Mouse (Mus musculus): ENCODE measurements around the gene Pip4k2c. TPM values are rescaled to one million over a fixed set of nuclear protein-coding genes. Genes with fewer than 3 reads are reported as not detected.

The Pip4k2c gene
- polyA plus RNA-seq, 1 experiment from 2014 or later = 15.5 TPM

DNA sequence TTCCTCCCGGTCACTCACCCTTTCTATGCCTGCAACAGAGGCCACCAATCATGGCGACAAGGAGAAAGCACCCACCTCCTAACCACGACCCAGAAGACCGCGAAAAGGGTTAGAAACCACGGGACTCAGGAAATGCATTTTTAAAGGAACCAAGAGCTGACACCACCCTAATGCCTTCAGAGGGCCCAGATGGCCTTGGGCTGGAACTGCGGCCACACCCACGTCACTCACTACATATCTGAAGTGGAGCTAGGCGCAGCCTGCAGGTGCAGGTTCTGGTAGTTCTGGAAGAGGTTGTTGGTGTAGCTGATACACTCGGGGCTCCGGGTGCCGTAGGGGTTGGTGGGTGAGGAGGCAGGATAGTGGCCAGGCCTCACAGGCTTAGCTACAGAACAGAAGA, 19.3 kb upstream of the Pip4k2c start:
- peaks cover 52% of the 10 kb centered on the region for H3K36me3 ChIP-seq (ENCODE audit: control insufficient read depth, insufficient read depth, low read length)

DNA sequence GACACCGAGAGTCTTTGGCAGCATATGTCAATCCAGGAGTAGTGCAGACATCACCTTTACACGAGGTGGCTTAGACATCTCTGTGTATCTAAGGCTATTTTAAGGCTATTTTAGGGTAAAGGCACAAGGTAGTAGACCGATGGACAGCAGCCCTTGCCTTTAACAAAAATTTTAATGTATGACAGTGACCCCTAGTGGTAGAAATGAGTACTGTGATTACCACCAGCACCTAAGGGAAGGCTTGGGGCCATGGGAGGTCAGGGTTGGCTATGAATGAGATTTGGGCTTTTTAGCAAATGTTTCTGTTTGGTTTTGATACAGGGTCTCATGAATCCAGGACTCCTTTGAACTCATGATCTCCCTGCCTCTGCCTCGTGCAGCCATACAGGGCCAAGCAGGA, 17.5 kb upstream of the Pip4k2c start:
- Histone ChIP-seq H3K27ac (ENCODE audit: low read depth, low read length) (no peak overlapping the region), H3K4me2 (ENCODE audit: low read depth, low read length) (no peak overlapping the region), H3K4me3 (ENCODE audit: low read depth, low read length) (no peak overlapping the region), H3K9ac (replicated peaks; ENCODE audit: low read depth, low read length) (no peak overlapping the region), H3K36me3 (ENCODE audit: control insufficient read depth, insufficient read depth, low read length) (peaks cover 50% of the 10 kb centered on the region), H3K27me3 (ENCODE audit: control insufficient read depth, insufficient read depth, low read length) (no peaks in the 10 kb centered on the region), H3K4me1 (ENCODE audit: control insufficient read depth, insufficient read depth, low read length) (no peaks in the 10 kb centered on the region), H3K9me3 (ENCODE audit: control insufficient read depth, low read length) (no peaks in the 10 kb centered on the region)
- WGBS = 16% methylated on average over 4 of the region's 4 CpGs
- no peak; the same call in 1 of the 2 replicates for ATAC-seq (ENCODE audit: low read depth)

More for the DNA sequence above, 19.3 kb upstream of the Pip4k2c start:
- ATAC-seq (ENCODE audit: low read depth) = no peak
- no peaks in the 10 kb centered on the region for H3K9me3 ChIP-seq (ENCODE audit: control insufficient read depth, low read length)
- no peaks in the 10 kb centered on the region for H3K27me3 ChIP-seq (ENCODE audit: control insufficient read depth, insufficient read depth, low read length)
- no peak overlapping the region for H3K27ac ChIP-seq (ENCODE audit: low read depth, low read length)
- no peak overlapping the region for H3K4me3 ChIP-seq (ENCODE audit: low read depth, low read length)
- no peaks in the 10 kb centered on the region for H3K4me1 ChIP-seq (ENCODE audit: control insufficient read depth, insufficient read depth, low read length)
- no peak overlapping the region for H3K4me2 ChIP-seq (ENCODE audit: low read depth, low read length)
- no peak overlapping the region for H3K9ac ChIP-seq (replicated peaks; ENCODE audit: low read depth, low read length)
- WGBS = 93% methylated on average over 12 of the region's 12 CpGs

DNA sequence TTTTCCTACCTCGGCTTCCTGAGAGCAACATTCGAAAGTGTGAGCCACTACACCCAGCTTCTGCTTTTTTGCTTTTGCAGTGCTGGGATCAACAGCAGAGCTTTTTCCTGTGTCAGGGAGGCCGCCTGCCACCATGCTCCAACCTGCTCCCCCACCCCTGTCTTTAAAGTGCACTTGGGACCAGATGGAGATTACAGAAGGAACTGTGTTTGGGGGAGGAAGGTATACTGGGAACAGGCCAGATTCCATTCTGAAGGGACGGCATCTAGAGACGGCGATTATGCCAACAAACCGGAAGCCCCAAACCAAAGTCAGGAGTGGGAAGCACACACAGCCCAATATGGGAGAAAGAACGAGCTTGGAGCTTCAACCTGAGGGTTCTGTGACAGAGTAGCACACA, 15.8 kb upstream of the Pip4k2c start:
- no peak overlapping the region for H3K4me2 ChIP-seq (ENCODE audit: low read depth, low read length)
- peaks cover 43% of the 10 kb centered on the region for H3K36me3 ChIP-seq (ENCODE audit: control insufficient read depth, insufficient read depth, low read length)
- no peak overlapping the region for H3K27ac ChIP-seq (ENCODE audit: low read depth, low read length)
- 88% methylated on average over 8 of the region's 8 CpGs for WGBS
- no peak overlapping the region for H3K9ac ChIP-seq (replicated peaks; ENCODE audit: low read depth, low read length)
- no peaks in the 10 kb centered on the region for H3K4me1 ChIP-seq (ENCODE audit: control insufficient read depth, insufficient read depth, low read length)
- no peaks in the 10 kb centered on the region for H3K9me3 ChIP-seq (ENCODE audit: control insufficient read depth, low read length)
- no peaks in the 10 kb centered on the region for H3K27me3 ChIP-seq (ENCODE audit: control insufficient read depth, insufficient read depth, low read length)
- ATAC-seq (ENCODE audit: low read depth) = no peak
- no peak overlapping the region for H3K4me3 ChIP-seq (ENCODE audit: low read depth, low read length)

DNA sequence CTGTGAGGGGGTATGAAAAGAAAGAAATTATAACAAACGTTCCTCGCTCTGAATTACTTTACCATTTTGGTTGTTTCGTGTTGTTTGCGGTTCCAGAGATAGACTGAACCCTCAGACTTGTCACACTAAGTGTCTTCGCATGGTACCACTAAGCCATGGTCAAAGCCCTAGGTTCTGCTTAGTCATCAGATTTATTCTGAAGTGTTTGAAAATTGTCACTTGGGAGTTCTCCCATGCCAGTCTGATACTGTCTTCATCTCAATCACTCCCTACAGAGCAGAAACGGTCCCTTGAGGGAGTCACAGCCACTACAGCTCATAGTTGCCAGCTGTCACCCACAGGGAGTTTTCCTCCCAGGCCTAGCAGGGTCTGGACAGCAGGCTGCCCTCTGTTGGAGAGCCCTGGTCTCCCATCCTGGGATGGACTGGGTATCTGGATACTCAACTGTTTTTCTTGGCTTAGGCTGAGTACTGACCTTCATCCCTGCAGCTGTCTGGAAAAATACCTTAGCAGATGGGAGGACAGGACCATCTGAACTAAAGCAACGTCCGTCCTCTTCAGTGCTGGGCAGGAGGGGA, 15.0 kb upstream of the Pip4k2c start:
- no peak overlapping the region for H3K4me3 ChIP-seq (ENCODE audit: low read depth, low read length)
- no peak overlapping the region for H3K9ac ChIP-seq (replicated peaks; ENCODE audit: low read depth, low read length)
- no peaks in the 10 kb centered on the region for H3K4me1 ChIP-seq (ENCODE audit: control insufficient read depth, insufficient read depth, low read length)
- WGBS = 65% methylated on average over 8 of the region's 8 CpGs
- no peaks in the 10 kb centered on the region for H3K9me3 ChIP-seq (ENCODE audit: control insufficient read depth, low read length)
- H3K36me3 ChIP-seq (ENCODE audit: control insufficient read depth, insufficient read depth, low read length) = peaks cover 38% of the 10 kb centered on the region
- no peak for ATAC-seq (ENCODE audit: low read depth)
- no peak overlapping the region for H3K27ac ChIP-seq (ENCODE audit: low read depth, low read length)
- H3K27me3 ChIP-seq (ENCODE audit: control insufficient read depth, insufficient read depth, low read length) = no peaks in the 10 kb centered on the region
- no peak overlapping the region for H3K4me2 ChIP-seq (ENCODE audit: low read depth, low read length)

DNA sequence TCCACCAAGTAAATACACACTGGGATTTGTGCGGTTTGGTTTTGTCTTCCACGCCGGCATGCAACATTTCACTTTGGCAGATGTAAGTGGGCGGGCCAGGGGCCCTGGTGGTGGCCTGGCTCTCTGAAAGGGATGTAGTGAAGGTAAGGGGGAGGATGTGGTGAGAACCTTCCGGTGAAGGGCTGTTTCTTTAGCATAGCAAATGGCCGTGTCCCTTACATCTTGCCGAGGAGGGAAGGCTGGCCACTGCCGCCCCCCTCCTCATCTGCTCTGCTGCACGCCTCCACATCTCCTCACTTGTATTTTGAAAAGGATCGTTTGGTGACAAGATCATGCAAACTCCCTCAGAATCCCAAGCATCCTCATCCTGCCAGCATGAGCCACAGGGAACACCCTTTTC, 14.3 kb upstream of the Pip4k2c start:
- H3K27me3 ChIP-seq (ENCODE audit: control insufficient read depth, insufficient read depth, low read length) = no peaks in the 10 kb centered on the region

DNA sequence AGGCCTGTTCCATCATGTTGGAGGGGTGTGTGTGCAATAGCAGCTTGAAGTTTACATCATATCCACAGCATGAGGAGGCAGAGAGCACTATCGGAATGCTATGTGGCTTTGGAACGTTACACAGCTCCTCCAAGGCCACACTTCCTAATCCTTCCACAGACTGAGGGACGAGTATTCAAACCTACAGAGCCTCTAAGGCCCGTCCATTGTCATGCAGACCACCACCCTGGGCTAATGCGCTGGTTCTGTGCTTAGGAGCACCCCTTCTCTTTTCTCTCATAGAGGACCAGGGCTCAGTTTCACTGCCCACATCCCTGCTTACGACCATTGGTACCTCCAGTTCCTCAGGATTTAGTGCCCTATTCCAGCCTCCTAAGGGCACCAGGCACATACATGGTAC, 13.8 kb upstream of the Pip4k2c start:
- Histone ChIP-seq H3K4me2 (ENCODE audit: low read depth, low read length) (no peak overlapping the region), H3K27ac (ENCODE audit: low read depth, low read length) (no peak overlapping the region), H3K4me1 (ENCODE audit: control insufficient read depth, insufficient read depth, low read length) (no peaks in the 10 kb centered on the region), H3K27me3 (ENCODE audit: control insufficient read depth, insufficient read depth, low read length) (no peaks in the 10 kb centered on the region), H3K36me3 (ENCODE audit: control insufficient read depth, insufficient read depth, low read length) (peaks cover 28% of the 10 kb centered on the region), H3K9ac (replicated peaks; ENCODE audit: low read depth, low read length) (no peak overlapping the region), H3K4me3 (ENCODE audit: low read depth, low read length) (no peak overlapping the region), H3K9me3 (ENCODE audit: control insufficient read depth, low read length) (no peaks in the 10 kb centered on the region)
- ATAC-seq (ENCODE audit: low read depth) = no peak
- WGBS = 26% methylated on average over 6 of the region's 6 CpGs

More for the DNA sequence above, 14.3 kb upstream of the Pip4k2c start:
- Histone ChIP-seq H3K9ac (replicated peaks; ENCODE audit: low read depth, low read length) (no peak overlapping the region), H3K36me3 (ENCODE audit: control insufficient read depth, insufficient read depth, low read length) (peaks cover 33% of the 10 kb centered on the region), H3K4me2 (ENCODE audit: low read depth, low read length) (no peak overlapping the region), H3K27ac (ENCODE audit: low read depth, low read length) (no peak overlapping the region), H3K4me1 (ENCODE audit: control insufficient read depth, insufficient read depth, low read length) (no peaks in the 10 kb centered on the region), H3K4me3 (ENCODE audit: low read depth, low read length) (no peak overlapping the region), H3K9me3 (ENCODE audit: control insufficient read depth, low read length) (no peaks in the 10 kb centered on the region)
- 13% methylated on average over 10 of the region's 10 CpGs for WGBS
- ATAC-seq (ENCODE audit: low read depth) = no peak

DNA sequence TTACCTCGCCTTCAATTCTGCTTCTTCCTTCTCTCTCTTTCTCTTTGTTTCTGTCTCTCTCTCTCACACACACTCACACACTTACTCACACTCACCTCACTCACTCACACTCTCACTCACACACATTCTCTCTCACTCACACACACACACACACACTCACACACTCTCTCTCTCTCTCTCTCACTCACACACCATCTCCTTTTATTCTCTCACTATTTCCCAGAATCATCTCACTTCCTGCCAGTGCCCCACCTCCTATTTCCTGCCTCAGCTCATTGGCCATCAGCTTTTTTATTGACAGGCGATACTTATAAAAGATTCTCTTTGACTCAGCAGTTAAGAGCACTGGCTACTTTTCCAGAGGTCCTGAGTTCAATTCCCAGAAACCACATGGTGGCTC, 7.0 kb upstream of the Pip4k2c start:
- no peak overlapping the region for H3K9ac ChIP-seq (replicated peaks; ENCODE audit: low read depth, low read length)
- H3K4me2 ChIP-seq (ENCODE audit: low read depth, low read length) = no peak overlapping the region
- H3K27ac ChIP-seq (ENCODE audit: low read depth, low read length) = no peak overlapping the region
- ATAC-seq (ENCODE audit: low read depth) = no peak
- no peaks in the 10 kb centered on the region for H3K36me3 ChIP-seq (ENCODE audit: control insufficient read depth, insufficient read depth, low read length)
- no peaks in the 10 kb centered on the region for H3K27me3 ChIP-seq (ENCODE audit: control insufficient read depth, insufficient read depth, low read length)
- 87% methylated on average over 2 of the region's 2 CpGs for WGBS
- no peaks in the 10 kb centered on the region for H3K9me3 ChIP-seq (ENCODE audit: control insufficient read depth, low read length)
- H3K4me1 ChIP-seq (ENCODE audit: control insufficient read depth, insufficient read depth, low read length) = no peaks in the 10 kb centered on the region
- no peak overlapping the region for H3K4me3 ChIP-seq (ENCODE audit: low read depth, low read length)

DNA sequence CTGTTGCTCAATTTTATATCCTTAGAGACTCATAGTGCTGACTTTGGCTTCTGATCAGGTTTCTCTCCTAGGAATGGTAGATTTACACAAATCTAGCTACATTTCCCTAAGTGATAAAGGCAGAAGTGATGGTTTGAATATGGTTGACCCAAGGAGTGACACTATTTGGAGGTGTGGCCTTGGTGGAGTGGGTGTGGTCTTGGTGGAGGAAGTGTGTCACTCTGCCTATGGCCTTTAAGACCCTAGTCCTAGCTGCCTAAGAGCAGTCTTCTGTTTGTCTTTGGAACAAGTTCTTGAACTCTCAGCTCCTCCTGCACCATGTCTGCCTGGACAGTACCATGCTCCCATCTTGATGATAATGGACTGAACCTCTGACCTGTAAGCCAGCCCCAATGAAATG, 5.8 kb upstream of the Pip4k2c start:
- no peaks in the 10 kb centered on the region for H3K9me3 ChIP-seq (ENCODE audit: control insufficient read depth, low read length)
- H3K4me1 ChIP-seq (ENCODE audit: control insufficient read depth, insufficient read depth, low read length) = no peaks in the 10 kb centered on the region
- H3K4me3 ChIP-seq (ENCODE audit: low read depth, low read length) = no peak overlapping the region
- H3K27ac ChIP-seq (ENCODE audit: low read depth, low read length) = no peak overlapping the region
- H3K4me2 ChIP-seq (ENCODE audit: low read depth, low read length) = no peak overlapping the region
- H3K27me3 ChIP-seq (ENCODE audit: control insufficient read depth, insufficient read depth, low read length) = no peaks in the 10 kb centered on the region
- H3K36me3 ChIP-seq (ENCODE audit: control insufficient read depth, insufficient read depth, low read length) = no peaks in the 10 kb centered on the region
- no peak overlapping the region for H3K9ac ChIP-seq (replicated peaks; ENCODE audit: low read depth, low read length)
- no peak for ATAC-seq (ENCODE audit: low read depth)

DNA sequence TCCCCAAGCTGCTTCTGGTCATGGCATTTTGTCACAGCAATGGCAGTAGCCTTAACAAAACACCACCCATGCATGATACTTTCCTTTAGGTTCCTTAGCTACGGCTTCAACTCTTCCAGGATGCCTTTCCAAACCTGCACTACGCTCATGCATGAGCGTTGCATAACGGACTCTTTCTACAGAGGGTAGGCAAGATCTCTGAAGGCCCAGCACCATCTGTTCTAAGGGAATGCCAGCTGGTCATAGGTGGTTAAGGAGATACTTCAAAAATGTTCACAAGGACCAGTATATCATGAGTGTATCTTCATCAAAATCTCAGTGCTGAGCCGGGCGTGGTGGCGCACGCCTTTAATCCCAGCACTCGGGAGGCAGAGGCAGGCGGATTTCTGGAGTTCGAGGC, 5.1 kb upstream of the Pip4k2c start:
- Histone ChIP-seq H3K36me3 (ENCODE audit: control insufficient read depth, insufficient read depth, low read length) (no peaks in the 10 kb centered on the region), H3K27ac (ENCODE audit: low read depth, low read length) (no peak overlapping the region), H3K4me3 (ENCODE audit: low read depth, low read length) (no peak overlapping the region), H3K4me1 (ENCODE audit: control insufficient read depth, insufficient read depth, low read length) (no peaks in the 10 kb centered on the region), H3K27me3 (ENCODE audit: control insufficient read depth, insufficient read depth, low read length) (no peaks in the 10 kb centered on the region), H3K9ac (replicated peaks; ENCODE audit: low read depth, low read length) (no peak overlapping the region), H3K9me3 (ENCODE audit: control insufficient read depth, low read length) (no peaks in the 10 kb centered on the region), H3K4me2 (ENCODE audit: low read depth, low read length) (no peak overlapping the region)
- ATAC-seq (ENCODE audit: low read depth) = no peak
- WGBS = 94% methylated on average over 11 of the region's 11 CpGs

Data from neural tube, embryonic 14.5 days (tissue).